Mouse (Mus musculus): Measurements from ENCODE around the gene Otop2. TPM values are rescaled to one million over a fixed set of nuclear protein-coding genes. Genes with fewer than 3 reads are reported as not detected.

Gene Otop2
- polyA plus RNA-seq, 1 experiment from 2014 or later, result not detected

DNA sequence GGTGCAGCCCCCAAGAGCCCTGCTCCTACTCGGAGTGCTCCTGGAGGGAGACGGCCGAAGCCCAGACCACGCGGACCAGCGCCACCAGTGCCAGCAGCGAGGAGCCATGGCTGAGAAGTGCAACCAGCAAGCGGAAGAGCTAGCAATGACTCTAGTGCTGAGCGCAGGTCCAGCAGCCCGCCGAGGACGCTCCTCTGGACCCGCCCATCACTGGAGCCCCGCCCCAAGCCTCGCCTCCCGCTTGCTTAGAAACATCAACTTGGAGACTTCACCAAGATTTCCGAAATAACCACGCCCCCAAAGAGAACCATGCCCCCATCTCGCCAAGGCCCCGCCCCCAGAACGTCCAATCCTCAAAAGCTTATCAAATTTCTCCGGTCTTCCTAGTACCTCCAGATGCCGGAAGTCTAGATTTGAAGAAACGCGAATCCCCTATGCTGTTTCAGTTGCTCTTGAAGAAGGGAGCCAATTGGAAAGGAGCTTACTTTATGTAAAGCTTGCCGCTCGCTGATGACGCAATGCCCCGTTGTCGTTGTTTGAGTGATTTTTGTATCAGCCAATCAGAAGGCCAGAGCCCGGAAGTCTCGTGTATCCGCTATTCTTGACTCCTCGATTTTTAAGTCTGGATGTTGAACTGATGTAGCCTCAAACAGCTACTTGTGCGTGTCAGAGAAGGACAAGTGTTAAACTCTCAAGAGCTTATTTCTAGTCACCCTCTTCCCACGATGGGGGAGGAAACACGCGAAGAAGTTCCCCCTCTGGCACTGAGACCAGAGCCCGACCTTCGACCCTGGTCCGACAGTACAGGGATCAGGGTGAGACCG lies 30.0 kb upstream of the Otop2 start, which contains the start of gene Fdxr:
Gene Fdxr (minus strand): TSS at position 271 of the 824 bp plus-strand sequence.
- ATAC-seq (ENCODE audit: insufficient number of reproducible peaks, insufficient read depth, low FRiP score, low TSS enrichment, low read depth), result peak; percentile 95
- Histone ChIP-seq H3K27ac (peak within 1 kb of the TSS; percentile 82), H3K4me2 (peak within 1 kb of the TSS; percentile 74), H3K9ac (replicated peaks) (peak within 1 kb of the TSS; percentile 71), H3K36me3 (no peaks in the 10 kb centered on the region), H3K27me3 (no peaks in the 10 kb centered on the region), H3K4me1 (replicated peaks) (peaks cover 16% of the 10 kb centered on the region), H3K4me3 (replicated peaks) (peak within 1 kb of the TSS; percentile 54), H3K9me3 (no peaks in the 10 kb centered on the region)
- under 1% methylated on average over 42 of the region's 42 CpGs for WGBS

GRCm38 (mm10) chr11:115277604-115277975 lies 29.4 kb upstream of the Otop2 start:
- H3K36me3 ChIP-seq, result no peaks in the 10 kb centered on the region
- peak overlapping the region; percentile 54 for H3K4me3 ChIP-seq (replicated peaks)
- H3K4me1 ChIP-seq (replicated peaks), result peaks cover 16% of the 10 kb centered on the region
- WGBS, result 23% methylated on average over 7 of the region's 7 CpGs
- no peak for ATAC-seq (ENCODE audit: insufficient number of reproducible peaks, insufficient read depth, low FRiP score, low TSS enrichment, low read depth)
- H3K9me3 ChIP-seq, result no peaks in the 10 kb centered on the region
- H3K27ac ChIP-seq, result peak overlapping the region; percentile 82; the same call in 1 of the 2 replicates
- H3K9ac ChIP-seq (replicated peaks), result peak overlapping the region; percentile 50
- peak overlapping the region; percentile 74 for H3K4me2 ChIP-seq
- H3K27me3 ChIP-seq, result no peaks in the 10 kb centered on the region

DNA sequence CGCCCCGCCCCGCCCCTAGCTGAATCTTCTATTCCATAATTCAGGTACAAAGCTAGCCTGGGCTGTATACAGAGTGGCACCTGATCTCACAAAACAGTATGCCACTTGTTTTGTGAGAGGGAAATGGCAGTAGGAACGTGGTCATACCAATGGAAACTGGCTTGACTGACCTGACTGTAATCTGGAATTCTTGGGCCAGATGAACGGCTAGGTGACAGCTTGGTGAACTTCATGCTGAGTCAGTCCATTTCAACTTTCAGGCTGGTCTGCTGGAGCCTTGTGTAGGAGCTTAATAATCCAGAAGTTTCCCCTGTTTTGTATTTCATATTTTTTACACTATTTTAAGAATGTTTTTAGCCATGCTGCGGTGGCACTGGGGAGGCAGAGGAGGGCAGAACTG lies 28.8 kb upstream of the Otop2 start:
- no peak for ATAC-seq (ENCODE audit: insufficient number of reproducible peaks, insufficient read depth, low FRiP score, low TSS enrichment, low read depth)
- Histone ChIP-seq H3K4me3 (replicated peaks) (peak overlapping the region; percentile 54; the same call in 1 of the 2 replicates), H3K4me1 (replicated peaks) (peaks cover 16% of the 10 kb centered on the region), H3K27me3 (no peaks in the 10 kb centered on the region), H3K4me2 (peak overlapping the region; percentile 74), H3K9me3 (no peaks in the 10 kb centered on the region), H3K27ac (no peak overlapping the region), H3K9ac (replicated peaks) (no peak overlapping the region), H3K36me3 (no peaks in the 10 kb centered on the region)
- 73% methylated on average over 6 of the region's 6 CpGs for WGBS

GRCm38 (mm10) chr11:115279726-115280125 lies 27.2 kb upstream of the Otop2 start:
- H3K4me3 ChIP-seq (replicated peaks), result no peak overlapping the region
- no peak overlapping the region for H3K27ac ChIP-seq
- no peak for ATAC-seq (ENCODE audit: insufficient number of reproducible peaks, insufficient read depth, low FRiP score, low TSS enrichment, low read depth)
- peaks cover 16% of the 10 kb centered on the region for H3K4me1 ChIP-seq (replicated peaks)
- H3K27me3 ChIP-seq, result no peaks in the 10 kb centered on the region
- no peak overlapping the region for H3K9ac ChIP-seq (replicated peaks)
- H3K36me3 ChIP-seq, result no peaks in the 10 kb centered on the region
- no peaks in the 10 kb centered on the region for H3K9me3 ChIP-seq
- H3K4me2 ChIP-seq, result no peak overlapping the region
- WGBS, result 74% methylated on average over 1 of the region's 1 CpGs

- Histone ChIP-seq H3K9ac (replicated peaks) (no peak overlapping the region), H3K4me2 (no peak overlapping the region), H3K9me3 (no peaks in the 10 kb centered on the region), H3K27me3 (no peaks in the 10 kb centered on the region; the same call in 1 of the 2 replicates), H3K4me1 (replicated peaks) (peaks cover 7% of the 10 kb centered on the region), H3K27ac (no peak overlapping the region), H3K36me3 (no peaks in the 10 kb centered on the region), H3K4me3 (replicated peaks) (no peak overlapping the region)
- ATAC-seq (ENCODE audit: insufficient number of reproducible peaks, insufficient read depth, low FRiP score, low TSS enrichment, low read depth), result no peak
- WGBS, result 66% methylated on average over 8 of the region's 8 CpGs
These were observed 24.7 kb upstream of the Otop2 start for GRCm38 (mm10) chr11:115282295-115282694.

DNA sequence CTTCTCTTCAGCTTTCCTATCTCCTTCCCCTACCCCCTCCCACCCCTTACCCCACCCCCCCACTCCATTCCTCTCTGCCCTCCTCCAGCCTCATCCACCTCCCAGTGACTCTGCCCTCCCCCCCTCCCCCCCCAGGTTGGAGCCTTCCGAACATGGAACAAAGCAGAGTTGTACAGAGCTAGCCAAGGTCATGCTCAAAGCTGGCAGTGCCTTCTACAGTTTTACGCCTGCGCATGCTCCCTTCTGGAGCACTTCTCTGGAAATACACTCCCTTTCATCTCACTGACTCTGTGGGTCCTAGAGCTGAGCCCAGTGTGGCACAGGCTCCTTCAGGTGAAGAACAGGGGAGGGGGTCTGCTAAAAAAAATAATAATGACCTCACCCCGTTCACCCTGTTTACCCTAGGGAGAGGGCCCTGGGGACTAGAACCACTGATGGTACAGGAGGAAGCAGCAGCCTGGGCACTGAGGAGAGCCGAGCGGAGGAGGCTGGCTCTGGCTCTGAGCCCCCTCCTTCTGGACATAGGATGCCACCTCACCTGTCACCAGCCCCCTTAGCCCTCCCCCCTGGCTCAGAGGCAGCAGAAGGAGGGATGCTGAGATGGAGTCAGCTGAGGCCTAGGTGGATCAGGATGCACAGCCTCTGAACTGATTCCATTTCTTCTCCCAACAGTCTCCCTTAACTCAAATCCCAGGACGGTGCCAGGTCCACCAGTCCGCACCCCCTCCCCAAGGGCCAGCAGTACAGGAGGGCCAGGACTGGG lies 24.1 kb upstream of the Otop2 start:
- Histone ChIP-seq H3K9me3 (no peaks in the 10 kb centered on the region), H3K36me3 (no peaks in the 10 kb centered on the region), H3K27me3 (no peaks in the 10 kb centered on the region; the same call in 1 of the 2 replicates), H3K27ac (no peak overlapping the region), H3K9ac (replicated peaks) (no peak overlapping the region), H3K4me1 (replicated peaks) (peaks cover 3% of the 10 kb centered on the region), H3K4me3 (replicated peaks) (no peak overlapping the region), H3K4me2 (no peak overlapping the region)
- 85% methylated on average over 8 of the region's 8 CpGs for WGBS
- no peak for ATAC-seq (ENCODE audit: insufficient number of reproducible peaks, insufficient read depth, low FRiP score, low TSS enrichment, low read depth)

GRCm38 (mm10) chr11:115283486-115283765 lies 23.5 kb upstream of the Otop2 start:
- H3K9me3 ChIP-seq, result no peaks in the 10 kb centered on the region
- no peak for ATAC-seq (ENCODE audit: insufficient number of reproducible peaks, insufficient read depth, low FRiP score, low TSS enrichment, low read depth)
- 76% methylated on average over 9 of the region's 9 CpGs for WGBS
- H3K27ac ChIP-seq, result no peak overlapping the region
- no peak overlapping the region for H3K9ac ChIP-seq (replicated peaks)
- no peaks in the 10 kb centered on the region for H3K36me3 ChIP-seq
- H3K4me3 ChIP-seq (replicated peaks), result no peak overlapping the region
- H3K27me3 ChIP-seq, result no peaks in the 10 kb centered on the region; the same call in 1 of the 2 replicates
- H3K4me2 ChIP-seq, result no peak overlapping the region
- no peaks in the 10 kb centered on the region for H3K4me1 ChIP-seq (replicated peaks)

- Histone ChIP-seq H3K9ac (replicated peaks) (no peak overlapping the region), H3K36me3 (no peaks in the 10 kb centered on the region), H3K4me3 (replicated peaks) (no peak overlapping the region), H3K9me3 (no peaks in the 10 kb centered on the region), H3K27me3 (no peaks in the 10 kb centered on the region; the same call in 1 of the 2 replicates), H3K27ac (no peak overlapping the region), H3K4me2 (no peak overlapping the region), H3K4me1 (replicated peaks) (no peaks in the 10 kb centered on the region)
- ATAC-seq (ENCODE audit: insufficient number of reproducible peaks, insufficient read depth, low FRiP score, low TSS enrichment, low read depth), result no peak
- WGBS, result 80% methylated on average over 12 of the region's 12 CpGs
These were observed 22.9 kb upstream of the Otop2 start for GRCm38 (mm10) chr11:115283891-115284620.

DNA sequence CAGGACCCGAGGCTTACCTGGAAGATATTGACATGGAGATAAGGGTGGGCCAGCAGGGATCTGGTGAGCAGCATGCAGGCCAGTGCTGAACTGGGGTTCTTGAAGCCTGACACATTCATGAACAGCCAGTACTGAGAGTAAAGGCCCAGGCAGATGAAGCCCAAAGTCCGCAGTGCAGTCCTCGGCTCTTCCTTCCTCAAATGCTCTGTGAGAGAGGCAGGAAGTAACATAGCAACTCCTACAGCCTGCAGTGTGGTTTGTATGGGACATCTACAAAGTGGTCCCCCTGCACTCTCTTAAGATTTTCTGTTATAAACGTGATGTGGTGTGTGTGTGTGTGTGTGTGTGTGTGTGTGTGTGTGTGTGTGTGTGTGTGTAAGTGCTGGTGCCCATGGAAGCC lies 21.7 kb upstream of the Otop2 start:
- no peaks in the 10 kb centered on the region; the same call in 1 of the 2 replicates for H3K27me3 ChIP-seq
- H3K4me1 ChIP-seq (replicated peaks), result no peaks in the 10 kb centered on the region
- H3K4me3 ChIP-seq (replicated peaks), result no peak overlapping the region
- no peak overlapping the region for H3K9ac ChIP-seq (replicated peaks)
- no peaks in the 10 kb centered on the region for H3K36me3 ChIP-seq
- no peaks in the 10 kb centered on the region for H3K9me3 ChIP-seq
- H3K4me2 ChIP-seq, result no peak overlapping the region
- ATAC-seq (ENCODE audit: insufficient number of reproducible peaks, insufficient read depth, low FRiP score, low TSS enrichment, low read depth), result no peak
- H3K27ac ChIP-seq, result no peak overlapping the region
- 62% methylated on average over 4 of the region's 4 CpGs for WGBS

- Histone ChIP-seq H3K27ac (no peak overlapping the region), H3K4me3 (replicated peaks) (no peak overlapping the region), H3K9me3 (no peaks in the 10 kb centered on the region), H3K9ac (replicated peaks) (no peak overlapping the region), H3K27me3 (no peaks in the 10 kb centered on the region; the same call in 1 of the 2 replicates), H3K4me1 (replicated peaks) (no peaks in the 10 kb centered on the region), H3K4me2 (no peak overlapping the region), H3K36me3 (no peaks in the 10 kb centered on the region)
- 77% methylated on average over 19 of the region's 19 CpGs for WGBS
- no peak for ATAC-seq (ENCODE audit: insufficient number of reproducible peaks, insufficient read depth, low FRiP score, low TSS enrichment, low read depth)
These were observed 20.6 kb upstream of the Otop2 start for GRCm38 (mm10) chr11:115286201-115286993.

Data from limb, embryonic 12.5 days (tissue).